Mouse (Mus musculus) heart, embryonic 15.5 days (tissue): Measurements from ENCODE around the gene Ubr1. TPM values are rescaled to one million over a fixed set of nuclear protein-coding genes. Genes with fewer than 3 reads are reported as not detected.
A peak's percentile ranks its signal among the peaks of the same experiment; 100 is the strongest.

Experiments used
- ATAC-seq: fragments of 200-750 bp; cut with Nextera tagmentation; replicated peaks from 2 replicates; pipeline ENCODE4 v1.8.0; 2017; ENCODE audit warnings: low read depth, moderate TSS enrichment; ENCODE audit not compliant: insufficient number of reproducible peaks, insufficient read depth, low FRiP score
- H3K27ac ChIP-seq: fragments of 300-500 bp; sonication (generic); 2 replicates; pipeline ENCODE4 v1.5.1; 2015; ENCODE audit warnings: mild to moderate bottlenecking, inconsistent platforms
- H3K27me3 ChIP-seq: fragments of 300-500 bp; sonication (generic); 2 replicates; pipeline ENCODE4 v1.6.1; 2015; ENCODE audit warnings: inconsistent platforms
- H3K36me3 ChIP-seq: fragments of 300-500 bp; sonication (generic); 2 replicates; pipeline ENCODE4 v1.6.1; 2015; ENCODE audit warnings: mild to moderate bottlenecking, inconsistent platforms
- H3K4me1 ChIP-seq: fragments of 300-500 bp; sonication (generic); replicated peaks from 2 replicates; pipeline ENCODE4 v1.6.1; 2015; ENCODE audit warnings: inconsistent platforms
- H3K4me2 ChIP-seq: fragments of 300-500 bp; sonication (generic); 2 replicates; pipeline ENCODE4 v1.6.1; 2015; ENCODE audit warnings: inconsistent platforms, mild to moderate bottlenecking, moderate library complexity
- H3K4me3 ChIP-seq: fragments of 300-500 bp; sonication (generic); 2 replicates; pipeline ENCODE4 v1.5.1; 2015; ENCODE audit warnings: mild to moderate bottlenecking, inconsistent platforms
- H3K9ac ChIP-seq: fragments of 300-500 bp; sonication (generic); 2 replicates; pipeline ENCODE4 v1.6.1; 2015; ENCODE audit warnings: mild to moderate bottlenecking, inconsistent platforms
- H3K9me3 ChIP-seq: fragments of 300-500 bp; sonication (generic); replicated peaks from 2 replicates; pipeline ENCODE4 v1.6.1; 2016; ENCODE audit warnings: inconsistent platforms
- WGBS: fragments of 180-500 bp; shearing (Covaris S2); methylation state at CpG from one replicate; pipeline ENCODE4 v1.1.7; 2015; ENCODE audit warnings: mixed read lengths; 5-methylcytosine and 5-hydroxymethylcytosine counted together
- microRNA-seq: library from miRNA; unstranded; fragments of <30 nt; microRNA quantifications from one replicate; pipeline ENCODE4, GENCODE M21; 2016
- polyA plus RNA-seq: library from polyadenylated mRNA; unstranded; fragments of >200 nt; fragmentation: Nextera tagmentation; extraction: Ambion mirVana; gene quantifications from 2 replicates; pipeline ENCODE4 v1.2.1, GENCODE M21; 2015

Gene Ubr1
- polyA plus RNA-seq, 1 experiment from 2014 or later = 17.5 TPM

DNA sequence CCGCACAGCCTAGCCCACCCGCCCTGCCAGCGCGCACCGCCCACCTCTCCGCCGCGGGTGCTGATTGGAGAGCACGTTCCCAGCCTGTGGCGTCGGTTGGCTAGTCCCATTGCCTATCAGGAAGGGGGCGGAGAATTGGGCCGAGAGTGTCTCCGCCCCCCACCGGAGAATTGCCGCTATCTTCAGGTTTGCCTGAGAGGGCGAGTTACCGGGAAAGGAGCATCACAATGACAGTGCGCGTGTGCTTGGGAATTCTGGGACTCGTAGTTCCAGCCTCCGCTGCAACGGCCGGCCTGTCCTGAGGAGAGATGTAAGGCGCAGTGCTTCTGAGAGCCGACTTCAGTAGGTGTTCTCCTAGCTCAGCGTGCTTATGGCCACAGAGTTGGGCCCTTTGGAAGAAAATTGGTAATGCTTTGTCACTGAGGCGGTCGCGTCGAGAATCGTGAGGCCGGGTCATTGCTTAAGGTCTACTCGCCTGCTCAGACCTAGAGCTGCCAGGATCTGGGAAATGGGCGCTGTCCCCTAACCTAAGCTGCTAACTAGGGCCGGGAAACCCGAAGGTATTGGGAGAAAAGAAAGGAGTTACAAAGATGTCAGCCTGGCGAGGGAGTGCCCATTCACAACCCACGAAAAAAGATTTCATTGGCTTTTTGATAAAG, 120.0 kb downstream of the Ubr1 start, which contains the start of gene Ttbk2:
Ttbk2 (minus strand) TSS at position 181 of the 659 bp plus-strand sequence.
- Histone ChIP-seq H3K4me1 (peaks cover 8% of the 10 kb centered on the region; the same call in 1 of the 2 replicates), H3K36me3 (no peaks in the 10 kb centered on the region), H3K27ac (peak within 1 kb of the TSS; percentile 76), H3K4me2 (peak within 1 kb of the TSS; percentile 90), H3K9me3 (no peaks in the 10 kb centered on the region), H3K4me3 (peak within 1 kb of the TSS; percentile 99), H3K9ac (peak within 1 kb of the TSS; percentile 93), H3K27me3 (no peaks in the 10 kb centered on the region)
- ATAC-seq = peak; percentile 100
- 1% methylated on average over 39 of the region's 39 CpGs for whole genome bisulfite sequencing

DNA sequence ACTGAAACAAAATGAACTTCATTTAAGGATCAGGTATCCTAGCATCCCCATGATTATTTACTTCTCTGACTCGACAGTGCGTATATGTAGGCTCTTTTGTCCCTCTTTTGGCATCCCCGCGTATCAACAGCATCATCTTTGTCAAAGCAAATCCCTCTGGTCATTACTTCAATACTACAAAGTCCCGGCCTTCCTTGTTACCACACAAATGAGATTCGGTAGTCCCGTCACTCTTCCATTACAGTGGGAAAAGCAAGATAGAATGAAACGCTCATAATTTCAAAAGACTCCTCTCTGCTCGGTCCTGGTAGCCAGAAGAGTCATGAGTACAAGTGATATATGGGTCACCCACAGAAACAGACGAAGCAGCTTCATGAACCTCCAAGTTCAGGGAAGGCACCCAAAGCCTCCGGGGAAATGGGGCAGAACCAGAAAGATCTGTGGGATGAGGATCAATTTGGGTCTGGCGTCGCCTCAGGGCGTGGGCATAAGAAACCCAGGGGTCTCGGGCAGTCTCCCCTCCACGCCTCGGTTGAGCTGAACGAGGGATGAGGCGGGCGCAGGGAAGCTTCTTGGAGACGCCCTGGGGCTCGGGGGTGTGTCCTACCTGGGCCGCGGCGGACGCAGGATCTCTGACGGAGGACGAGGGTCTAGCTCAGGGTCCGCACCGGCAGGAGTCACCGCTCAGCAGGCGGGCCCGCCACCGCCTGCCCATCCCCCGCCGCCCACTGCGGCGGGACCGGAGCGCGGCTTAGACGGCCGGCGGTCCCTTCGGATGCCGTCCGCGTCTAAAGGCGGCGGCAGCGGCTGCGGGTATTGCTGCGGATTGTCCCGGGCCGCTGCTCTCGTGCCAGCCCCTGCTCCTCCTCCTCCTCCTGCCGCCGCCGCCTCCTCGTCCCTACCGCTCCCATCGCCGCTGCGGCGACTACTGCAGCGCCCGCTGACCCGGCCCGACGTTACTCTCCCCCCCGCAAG, 120.8 kb downstream of the Ubr1 start, which contains the start of gene Cdan1:
Cdan1 (minus strand) TSS at position 680 of the 975 bp plus-strand sequence.
- no peaks in the 10 kb centered on the region for H3K9me3 ChIP-seq
- ATAC-seq = peak; percentile 48
- under 1% methylated on average over 69 of the region's 71 CpGs for WGBS
- H3K4me1 ChIP-seq = peaks cover 8% of the 10 kb centered on the region; the same call in 1 of the 2 replicates
- H3K36me3 ChIP-seq = no peaks in the 10 kb centered on the region
- H3K27me3 ChIP-seq = no peaks in the 10 kb centered on the region
- H3K27ac ChIP-seq = peak within 1 kb of the TSS; percentile 76
- peak within 1 kb of the TSS; percentile 90 for H3K4me2 ChIP-seq
- H3K9ac ChIP-seq = peak within 1 kb of the TSS; percentile 93
- peak within 1 kb of the TSS; percentile 99 for H3K4me3 ChIP-seq

DNA sequence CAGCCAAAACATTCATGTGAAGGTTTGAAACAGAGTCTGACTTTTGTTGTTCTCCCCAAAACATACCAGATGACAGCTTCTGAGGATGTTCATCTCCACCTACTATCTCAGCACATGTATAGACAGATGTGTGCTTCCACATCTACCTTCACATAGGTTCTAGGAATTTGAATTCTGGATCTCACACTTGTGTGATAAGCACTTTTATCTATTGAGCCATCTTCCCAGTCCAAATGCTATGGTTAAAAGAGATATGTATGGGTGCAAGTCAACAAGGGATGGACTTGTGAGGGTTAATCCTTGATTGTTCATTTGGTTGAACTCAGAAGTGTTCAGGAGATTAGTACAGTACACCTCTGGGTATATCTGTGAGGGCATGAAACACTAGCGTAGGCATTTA, 125.2 kb downstream of the Ubr1 start:
- 90% methylated on average over 1 of the region's 1 CpGs for WGBS

DNA sequence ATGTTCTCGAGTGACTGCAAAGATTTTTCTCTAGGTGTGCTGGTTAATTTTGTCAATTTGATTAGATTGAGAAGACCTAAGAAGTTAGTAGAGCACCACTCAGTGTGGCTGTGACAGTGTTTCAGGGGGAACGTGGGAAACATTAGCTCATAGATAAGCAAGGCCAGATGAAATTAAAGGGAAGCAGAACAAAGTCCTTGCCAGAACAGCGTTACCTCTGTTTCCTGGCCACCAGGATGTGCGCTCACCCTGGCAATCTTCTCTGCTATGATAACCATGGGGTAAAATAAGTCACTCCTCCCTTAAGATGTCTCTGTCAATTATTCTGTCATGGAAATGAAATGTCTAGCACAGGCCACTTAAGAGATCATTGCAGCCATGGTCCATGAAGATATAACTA, 126.5 kb downstream of the Ubr1 start:
- Histone ChIP-seq H3K27me3 (no peaks in the 10 kb centered on the region), H3K9me3 (no peaks in the 10 kb centered on the region), H3K9ac (no peak overlapping the region), H3K4me1 (peaks cover 7% of the 10 kb centered on the region; the same call in 1 of the 2 replicates), H3K4me2 (no peak overlapping the region), H3K4me3 (no peak overlapping the region), H3K36me3 (no peaks in the 10 kb centered on the region), H3K27ac (no peak overlapping the region)
- WGBS = 49% methylated on average over 4 of the region's 4 CpGs
- no peak for ATAC-seq

More for the DNA sequence above, 125.2 kb downstream of the Ubr1 start:
- Histone ChIP-seq H3K4me1 (peaks cover 12% of the 10 kb centered on the region; the same call in 1 of the 2 replicates), H3K27ac (no peak overlapping the region), H3K4me2 (no peak overlapping the region), H3K4me3 (no peak overlapping the region), H3K9me3 (no peaks in the 10 kb centered on the region), H3K9ac (no peak overlapping the region), H3K36me3 (no peaks in the 10 kb centered on the region), H3K27me3 (no peaks in the 10 kb centered on the region)
- ATAC-seq = no peak

DNA sequence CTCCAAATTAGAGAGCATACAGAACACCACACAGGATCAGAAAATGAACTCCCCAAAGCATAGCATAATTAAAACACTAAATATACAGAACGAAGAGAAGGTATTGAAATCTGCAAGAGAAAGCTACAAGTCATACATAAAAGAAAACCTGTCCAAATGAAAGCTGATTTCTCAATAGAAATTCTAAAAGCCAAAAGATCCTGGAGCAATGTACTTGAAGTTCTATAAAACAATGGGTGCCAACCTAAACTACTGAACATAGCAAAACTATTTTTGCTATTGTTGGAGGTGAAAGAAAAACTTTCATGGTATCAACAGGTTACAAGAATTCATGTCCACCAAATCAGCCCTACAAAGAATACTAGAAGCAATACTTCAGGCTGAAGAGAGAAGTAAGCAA, 129.3 kb downstream of the Ubr1 start:
- Histone ChIP-seq H3K27me3 (no peaks in the 10 kb centered on the region), H3K4me1 (peaks cover 9% of the 10 kb centered on the region; the same call in 1 of the 2 replicates), H3K9me3 (no peaks in the 10 kb centered on the region), H3K36me3 (no peaks in the 10 kb centered on the region), H3K9ac (no peak overlapping the region), H3K4me2 (no peak overlapping the region), H3K27ac (no peak overlapping the region), H3K4me3 (no peak overlapping the region)
- no peak for ATAC-seq
- 84% methylated on average over 1 of the region's 1 CpGs for WGBS

DNA sequence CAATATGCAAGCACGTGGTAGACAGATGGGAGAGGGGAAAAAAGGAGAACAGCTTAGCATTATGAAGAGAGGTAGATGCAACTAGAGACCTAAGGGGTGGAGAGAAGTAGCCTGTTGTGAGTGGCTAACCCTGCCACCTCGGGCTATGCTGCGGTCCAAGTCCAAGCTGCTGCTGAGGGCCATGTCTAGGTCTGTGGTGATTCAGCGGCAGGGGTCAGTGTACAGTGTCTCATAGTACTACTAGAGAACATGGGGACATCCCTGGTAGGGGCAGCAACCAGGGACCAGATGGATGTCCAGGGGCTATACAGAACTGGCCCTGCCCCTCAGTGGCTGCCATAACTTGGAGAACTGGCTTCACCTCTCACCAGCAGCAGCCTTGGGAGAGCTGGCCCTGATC, 135.3 kb downstream of the Ubr1 start:
- Histone ChIP-seq H3K4me3 (no peak overlapping the region), H3K4me1 (0 out of 2 replicates have a peak, but pooled peaks cover 2% of the 10 kb centered on the region), H3K4me2 (no peak overlapping the region), H3K27me3 (no peaks in the 10 kb centered on the region), H3K9me3 (no peaks in the 10 kb centered on the region), H3K9ac (no peak overlapping the region), H3K36me3 (no peaks in the 10 kb centered on the region), H3K27ac (no peak overlapping the region)
- no peak for ATAC-seq
- WGBS = 88% methylated on average over 4 of the region's 4 CpGs

DNA sequence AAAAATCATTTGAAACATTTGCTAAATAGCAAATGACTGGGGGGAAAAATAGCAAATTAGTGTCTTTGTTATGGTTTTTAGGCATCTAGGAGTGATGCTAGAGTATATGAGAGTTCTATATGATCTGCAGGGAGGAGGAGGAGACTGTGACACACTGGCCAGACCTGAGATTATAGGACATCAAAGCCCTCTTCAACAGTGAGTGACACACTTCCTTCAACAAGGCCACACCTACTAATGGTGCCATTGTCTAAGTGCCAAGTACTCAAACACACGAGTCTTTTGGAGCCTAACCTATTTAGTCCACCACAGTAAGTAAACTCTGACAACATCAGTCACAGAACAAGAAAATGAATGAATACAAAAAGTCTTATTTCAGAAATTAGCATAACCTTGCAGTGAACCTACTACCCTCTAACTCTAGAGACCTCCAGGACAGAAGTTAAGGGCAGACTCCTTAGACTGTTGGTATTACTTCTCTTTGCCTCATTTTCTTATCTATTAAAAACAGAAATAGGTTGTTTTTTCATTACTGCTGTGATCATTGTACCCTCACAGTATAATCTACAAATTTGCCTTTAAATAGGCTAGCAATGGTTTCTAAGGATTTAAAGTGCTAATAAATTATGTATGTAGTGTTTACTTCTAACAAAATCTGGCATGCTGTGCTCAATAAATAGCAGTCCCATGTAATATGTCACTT, 143.4 kb downstream of the Ubr1 start:
- no peaks in the 10 kb centered on the region for H3K36me3 ChIP-seq
- no peak overlapping the region for H3K27ac ChIP-seq
- no peak overlapping the region for H3K9ac ChIP-seq
- WGBS = 32% methylated on average over 1 of the region's 1 CpGs
- no peaks in the 10 kb centered on the region for H3K27me3 ChIP-seq
- H3K4me3 ChIP-seq = no peak overlapping the region
- ATAC-seq = no peak
- H3K9me3 ChIP-seq = no peaks in the 10 kb centered on the region
- H3K4me2 ChIP-seq = no peak overlapping the region
- no peaks in the 10 kb centered on the region for H3K4me1 ChIP-seq

Small RNA genes lying within 50 kb of the gene (microRNA-seq; reads per million reads assigned to microRNA genes)
- not detected for gene Gm44325

Other genes with a start within 250 kb of the Ubr1 start
- 4.3 and 6.5 TPM in 2 replicates for gene Cdan1, start 120.6 kb downstream of the Ubr1 start, polyA plus RNA-seq
- 2.4 and 2.9 TPM in 2 replicates for gene Ttbk2, start 120.1 kb downstream of the Ubr1 start, polyA plus RNA-seq
- gene Tmem62, start 6.3 kb upstream of the Ubr1 start, polyA plus RNA-seq = 2.8 and 2.9 TPM in 2 replicates
- gene Ccndbp1, start 37.7 kb upstream of the Ubr1 start, polyA plus RNA-seq = 41.9 and 42.9 TPM in 2 replicates
- 1.8 and 5.5 TPM in 2 replicates for gene Epb42, start 66.4 kb upstream of the Ubr1 start, polyA plus RNA-seq
- gene Tgm5, start 115.1 kb upstream of the Ubr1 start, polyA plus RNA-seq = 0.06 TPM in 1 of 2 replicates, not detected in the other
- gene Tgm7, start 139.1 kb upstream of the Ubr1 start, polyA plus RNA-seq = not detected in 2 replicates
- 14.6 and 15.1 TPM in 2 replicates for gene Adal, start 169.7 kb upstream of the Ubr1 start, polyA plus RNA-seq
- 17.3 and 17.5 TPM in 2 replicates for gene Lcmt2, start 169.9 kb upstream of the Ubr1 start, polyA plus RNA-seq
- gene Tubgcp4, start 199.9 kb upstream of the Ubr1 start, polyA plus RNA-seq = 27.4 and 35.7 TPM in 2 replicates
- 6.4 TPM in 2 replicates for gene Zscan29, start 200.4 kb upstream of the Ubr1 start, polyA plus RNA-seq